Mouse (Mus musculus): ENCODE results near the gene Ddx39. TPM values are rescaled to one million over a fixed set of nuclear protein-coding genes. Genes with fewer than 3 reads are reported as not detected.

Gene Ddx39
- total and polyA plus RNA-seq, 3 experiments: 15.7 to 18.0 (median 17.7) TPM

DNA sequence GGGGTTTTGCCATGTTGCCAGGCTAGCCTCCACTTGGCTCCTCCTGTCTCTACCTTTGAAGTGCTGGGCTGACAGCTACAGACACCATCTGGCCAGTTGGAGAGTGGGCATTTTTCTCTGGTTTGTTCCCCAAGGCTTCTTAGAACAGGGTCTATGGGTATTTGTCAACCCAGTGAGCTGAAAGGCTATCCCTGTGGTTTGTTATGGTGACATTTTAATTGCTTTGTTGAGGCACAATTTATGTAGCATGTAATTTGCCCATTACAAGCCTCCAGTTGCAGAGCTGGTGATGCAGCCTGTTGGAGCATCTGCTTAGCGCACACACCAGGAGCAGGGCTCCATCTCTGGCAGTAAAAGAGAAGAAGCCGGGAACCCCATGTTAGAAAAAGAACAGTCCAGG, 59.2 kb downstream of the Ddx39 start:
- TF ChIP-seq POLR2A (IDR thresholded peaks at IDR 0.05; ENCODE audit: insufficient read depth, low read depth, low read length) (no peak), CTCF (IDR thresholded peaks at IDR 0.05) (no peak), EP300 (IDR thresholded peaks at IDR 0.05; ENCODE audit: insufficient read depth, low read depth, low read length) (no peak)
- H3K4me3 ChIP-seq: no peak overlapping the region
- no peaks in the 10 kb centered on the region for H3K36me3 ChIP-seq (ENCODE audit: control insufficient read depth, insufficient read depth, low read length)
- no peaks in the 10 kb centered on the region for H3K27me3 ChIP-seq (ENCODE audit: control insufficient read depth, insufficient read depth, low read length)
- H3K9ac ChIP-seq (ENCODE audit: low read depth, low read length): no peak overlapping the region
- intact Hi-C loops (cut with DNase I): no loop called here
- 100% methylated on average over 2 of the region's 2 CpGs for WGBS
- DNase-seq: no peak
- peak overlapping the region; percentile 17; the same call in 1 of the 2 replicates for H3K27ac ChIP-seq
- peaks cover 3% of the 10 kb centered on the region; the same call in 1 of the 2 replicates for H3K4me1 ChIP-seq (ENCODE audit: control insufficient read depth, insufficient read depth, low read length)
- H3K79me2 ChIP-seq (replicated peaks; ENCODE audit: control insufficient read depth, insufficient read depth, low read length): no peaks in the 10 kb centered on the region

Small RNAs within 50 kb of the gene (microRNA-seq; reads per million reads assigned to microRNA genes)
- gene Mir1668: 0 reads per million in 2 experiments

Other genes starting within 250 kb of the Ddx39 start
- gene Olfr370, start 179.4 kb upstream of the Ddx39 start, total RNA-seq (2021): not detected
- not detected in 2 replicates for gene Olfr370, start 179.4 kb upstream of the Ddx39 start, polyA plus RNA-seq (2012; rRNA removed)
- 100 to 1,000 TPM; 620 to 733 TPM for gene Ndufb7, start 148.5 kb upstream of the Ddx39 start, total RNA-seq (2021)
- 1,081 and 1,159 TPM in 2 replicates for gene Ndufb7, start 148.5 kb upstream of the Ddx39 start, polyA plus RNA-seq (2012; rRNA removed)
- 100 to 1,000 TPM; 445 to 505 TPM for gene Tecr, start 107.2 kb upstream of the Ddx39 start, total RNA-seq (2021)
- 772 and 935 TPM in 2 replicates for gene Tecr, start 107.2 kb upstream of the Ddx39 start, polyA plus RNA-seq (2012; rRNA removed)
- 10 to 100 TPM; 11.3 to 16.8 TPM for gene Dnajb1, start 107.0 kb upstream of the Ddx39 start, total RNA-seq (2021)
- 13.4 and 17.4 TPM in 2 replicates for gene Dnajb1, start 107.0 kb upstream of the Ddx39 start, polyA plus RNA-seq (2012; rRNA removed)
- gene Gipc1, start 62.5 kb upstream of the Ddx39 start, total RNA-seq (2021): 10 to 100 TPM; 23.8 to 25.6 TPM
- 22.3 and 27.7 TPM in 2 replicates for gene Gipc1, start 62.5 kb upstream of the Ddx39 start, polyA plus RNA-seq (2012; rRNA removed)
- under 1 TPM; 0.37 to 0.39 TPM for gene Ptger1, start 48.5 kb upstream of the Ddx39 start, total RNA-seq (2021)
- 0.41 and 0.79 TPM in 2 replicates for gene Ptger1, start 48.5 kb upstream of the Ddx39 start, polyA plus RNA-seq (2012; rRNA removed)
- gene Pkn1, start 16.0 kb upstream of the Ddx39 start, total RNA-seq (2021): 10 to 100 TPM; 51.1 to 55.6 TPM
- gene Pkn1, start 16.0 kb upstream of the Ddx39 start, polyA plus RNA-seq (2012; rRNA removed): 53.7 and 59.5 TPM in 2 replicates
- gene Adgre5, start 26.1 kb downstream of the Ddx39 start, total RNA-seq (2021): 10 to 100 TPM; 44.6 to 46.4 TPM
- 73.1 and 73.9 TPM in 2 replicates for gene Adgre5, start 26.1 kb downstream of the Ddx39 start, polyA plus RNA-seq (2012; rRNA removed)
- 10 to 100 TPM; 11.3 to 12.9 TPM for gene Adgrl1, start 184.9 kb downstream of the Ddx39 start, total RNA-seq (2021)
- gene Adgrl1, start 184.9 kb downstream of the Ddx39 start, polyA plus RNA-seq (2012; rRNA removed): 33.8 and 45.8 TPM in 2 replicates
- 1 to 10 TPM; 1.3 to 1.7 TPM for gene Gm10644, start 240.0 kb downstream of the Ddx39 start, total RNA-seq (2021)
- gene Gm10644, start 240.0 kb downstream of the Ddx39 start, polyA plus RNA-seq (2012; rRNA removed): 1.9 and 2.8 TPM in 2 replicates
- 1 to 10 TPM; 1.7 to 1.8 TPM for gene Asf1b, start 240.3 kb downstream of the Ddx39 start, total RNA-seq (2021)
- 2.2 and 3.7 TPM in 2 replicates for gene Asf1b, start 240.3 kb downstream of the Ddx39 start, polyA plus RNA-seq (2012; rRNA removed)